Mouse (Mus musculus) 3T3-L1 (cell line): ENCODE measurements at regions not wholly inside any gene's neighbourhood (a gene's known extent, or its start where the extent isn't known, plus 50 kb on each side); places are given as distances from the start of the nearest gene placed in this dataset.
A peak's percentile ranks its signal among the peaks of the same experiment; 100 is the strongest.

Experiments used
- DNase-seq: peaks from one replicate; pipeline ENCODE4 v3.0.0-alpha.2; 2015; ENCODE audit warnings: low read depth, low spot score

DNA sequence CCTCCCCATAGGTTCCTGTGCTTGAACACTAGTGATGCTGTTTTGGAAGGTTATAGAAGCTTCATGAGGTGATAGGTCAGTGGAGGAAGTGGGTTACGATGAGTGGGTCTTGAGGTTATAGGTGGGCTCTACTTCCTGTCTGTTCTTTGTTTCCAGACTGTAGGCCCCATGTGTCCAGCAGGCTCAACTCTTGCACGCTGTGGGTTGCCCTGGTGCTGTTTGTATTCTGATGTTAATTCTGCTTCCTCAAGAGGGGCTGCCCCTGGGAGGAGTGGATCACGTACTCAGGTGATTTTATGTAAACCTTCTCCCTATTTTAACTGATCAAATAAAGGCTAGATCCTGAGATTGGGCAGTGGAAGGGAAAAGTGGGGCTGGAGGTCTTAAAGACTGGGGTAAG, 60.4 kb upstream of the Rap1gds1 start:
- no peak for DNase-seq

DNA sequence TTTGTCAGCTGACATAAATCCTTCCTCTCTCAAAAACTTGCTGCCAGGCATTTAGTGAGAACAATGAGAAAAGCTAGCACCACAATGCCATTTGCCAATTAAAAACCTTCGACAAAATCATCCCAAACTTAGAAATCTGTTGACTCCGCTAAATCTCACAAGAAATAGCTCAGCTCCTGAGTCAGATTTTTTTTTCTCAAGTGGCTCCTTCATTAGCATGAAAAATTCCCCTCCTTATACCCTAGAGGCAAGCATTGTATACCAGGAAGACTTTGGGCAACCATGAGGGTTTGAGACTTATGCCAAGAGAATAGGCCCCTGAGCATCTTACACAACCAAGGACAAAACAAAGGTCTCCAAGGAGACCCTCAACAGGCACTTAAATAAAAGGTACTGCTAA, 61.0 kb upstream of the Rap1gds1 start:
- DNase-seq, result no peak

GRCm38 (mm10) chr3:139152654-139153053, 52.8 kb upstream of the Stpg2 start:
- DNase-seq, result no peak

- DNase-seq, result peak; percentile 52
These were observed 51.2 kb upstream of the Stpg2 start for GRCm38 (mm10) chr3:139154294-139154693.
